Mouse (Mus musculus) urinary bladder, postnatal 36 days (tissue): ENCODE data around the gene Slc10a3.
"Not testable (repeated sequence)": the region's sequence is repeated elsewhere in the genome, so short reads cannot be mapped to it uniquely, and the experiment has no call there.

Experiments used
- DNase-seq, 2 experiments: peaks; one replicate each; pipeline ENCODE4 v3.0.0; 2022; ENCODE audit warnings: low spot score in 2 of 2, mixed read lengths in 1 of 2

Gene Slc10a3

DNA sequence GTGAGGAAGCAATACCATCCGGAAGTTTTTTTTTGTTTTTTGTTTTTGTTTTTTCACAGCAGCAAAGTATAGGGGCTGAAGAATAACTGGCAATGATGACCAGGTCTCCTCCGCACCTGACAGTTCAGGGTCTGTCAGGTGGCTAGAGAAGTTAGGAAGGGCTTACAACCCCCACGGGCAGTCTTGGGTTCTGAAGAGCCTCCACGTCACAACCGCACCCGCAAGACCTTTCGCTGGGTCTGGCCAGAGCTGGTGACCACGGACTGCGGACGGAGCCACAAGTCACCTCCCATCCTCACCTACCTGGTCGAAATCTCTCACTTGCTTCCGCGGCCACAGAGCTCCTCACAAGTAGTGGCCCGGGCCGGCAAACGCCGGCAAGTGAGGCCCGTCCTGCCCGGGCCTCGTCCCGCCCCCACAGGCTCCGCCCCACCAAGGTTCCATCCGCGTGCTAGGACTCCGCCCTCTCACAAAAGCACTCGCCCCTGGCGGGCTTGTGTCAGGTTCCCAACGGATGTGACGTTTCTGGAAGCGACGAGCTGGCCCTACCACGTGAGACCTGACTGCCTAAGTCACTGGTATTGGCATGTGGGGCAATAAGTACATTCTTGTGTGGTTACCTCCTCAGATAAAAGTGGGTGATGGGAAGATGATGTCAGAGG, at the start of gene Slc10a3, which contains the start of gene Ubl4a:
Gene Slc10a3, minus strand, starts transcription at position 462 of the 662 bp plus-strand sequence.
Gene Ubl4a, minus strand, starts transcription at position 331 of the 662 bp plus-strand sequence.
- peak; percentile 77 to 90 for DNase-seq

GRCm38 (mm10) chrX:74413377-74413776, 40.2 kb upstream of the Slc10a3 start:
- peak; percentile 35 to 51 for DNase-seq

DNA sequence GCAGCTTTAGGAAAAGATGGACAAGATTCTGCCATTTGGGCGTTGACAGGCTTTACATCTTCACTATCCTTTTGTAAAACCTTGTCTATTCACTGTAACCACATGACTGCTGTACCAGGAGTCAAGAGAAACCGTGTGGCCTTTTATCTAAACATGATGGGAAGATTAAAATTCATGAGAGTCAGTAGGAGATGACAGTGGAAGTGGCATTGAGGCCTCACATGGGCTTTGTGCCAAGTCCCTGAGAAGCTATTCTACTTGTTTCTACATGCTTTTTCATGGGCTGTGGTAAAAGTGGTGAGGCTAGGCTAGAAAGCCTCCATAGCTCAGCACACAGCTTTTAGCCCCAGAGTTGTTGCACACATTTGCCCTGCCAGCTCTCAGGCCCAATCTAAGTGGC, 35.2 kb upstream of the Slc10a3 start:
- DNase-seq = no peak

- DNase-seq = no peak
Observed at GRCm38 (mm10) chrX:74400136-74400535, 27.0 kb upstream of the Slc10a3 start.

DNA sequence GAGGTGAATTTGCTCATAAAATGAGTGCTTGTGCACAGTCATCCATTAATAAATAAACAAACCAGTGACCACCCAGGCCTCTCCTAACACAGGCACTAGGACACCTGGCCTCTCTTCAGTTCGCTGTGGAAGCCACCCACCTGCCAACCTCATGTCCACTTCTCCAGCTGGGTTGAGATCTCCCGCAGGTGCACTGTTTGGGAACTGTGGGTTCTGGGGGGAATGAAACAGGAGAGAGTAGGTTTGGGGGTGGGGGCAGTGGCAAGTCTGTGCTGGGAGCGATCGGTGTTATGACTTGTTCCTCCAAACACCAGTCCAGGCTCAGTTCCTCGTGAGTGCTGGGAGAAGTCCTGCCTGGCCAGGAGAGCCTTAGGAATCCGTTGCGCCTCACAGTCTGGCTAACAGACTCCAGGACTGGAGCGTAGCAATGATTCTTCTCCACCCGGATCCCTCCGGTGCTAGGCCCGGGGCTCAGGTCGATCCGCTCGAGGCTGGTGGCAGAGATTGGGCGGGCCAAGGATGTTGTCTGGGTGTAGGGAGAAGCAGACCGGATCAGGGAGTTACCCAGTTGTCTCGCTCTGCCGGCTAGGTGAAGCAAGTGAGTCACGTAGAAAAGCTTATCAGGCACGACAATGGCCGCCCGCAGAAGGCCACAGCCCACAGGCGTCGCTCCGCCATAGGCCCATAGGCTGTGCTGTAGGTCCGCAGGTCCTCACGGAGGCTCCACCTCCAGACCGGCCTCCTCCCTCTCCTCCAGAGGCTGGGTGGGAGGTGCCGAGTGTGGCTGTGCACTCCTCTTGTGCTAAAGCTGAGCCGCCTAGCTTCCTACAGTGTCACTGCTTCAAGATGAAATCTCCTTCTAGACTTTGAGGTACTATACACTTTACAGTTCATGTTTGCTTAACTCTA, 19.6 kb upstream of the Slc10a3 start, which contains the start of the genes Fam3a and Ikbkg:
Gene Fam3a, minus strand, starts transcription at position 738 of the 909 bp plus-strand sequence.
Gene Ikbkg, plus strand, starts transcription at position 756 of the 909 bp plus-strand sequence.
- peak; percentile 59 to 83 for DNase-seq

DNA sequence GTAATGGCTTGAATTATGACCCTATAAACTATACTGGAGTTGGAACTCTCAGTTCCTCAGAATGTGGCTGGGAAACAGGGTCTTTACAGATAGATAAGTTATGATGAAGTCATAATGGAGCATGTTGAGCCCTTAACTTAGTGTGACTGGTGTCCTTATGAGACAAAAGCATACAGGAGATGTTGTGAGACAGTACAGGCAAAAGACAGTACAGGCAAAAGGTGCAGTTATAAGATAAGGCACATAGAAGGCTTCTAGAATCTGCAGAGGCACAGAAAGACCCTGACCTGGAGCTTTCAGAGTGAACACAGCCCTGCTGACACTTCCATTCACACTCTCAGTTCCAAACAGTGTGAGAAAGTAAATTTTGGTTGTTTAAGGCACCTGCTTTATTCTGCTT, 15.0 kb upstream of the Slc10a3 start:
- DNase-seq = no peak

GRCm38 (mm10) chrX:74384451-74384850, 11.3 kb upstream of the Slc10a3 start:
- no peak for DNase-seq

- peak; percentile 60 to 73 for DNase-seq
Observed at GRCm38 (mm10) chrX:74368209-74368909, 4.8 kb downstream of the Slc10a3 start.

DNA sequence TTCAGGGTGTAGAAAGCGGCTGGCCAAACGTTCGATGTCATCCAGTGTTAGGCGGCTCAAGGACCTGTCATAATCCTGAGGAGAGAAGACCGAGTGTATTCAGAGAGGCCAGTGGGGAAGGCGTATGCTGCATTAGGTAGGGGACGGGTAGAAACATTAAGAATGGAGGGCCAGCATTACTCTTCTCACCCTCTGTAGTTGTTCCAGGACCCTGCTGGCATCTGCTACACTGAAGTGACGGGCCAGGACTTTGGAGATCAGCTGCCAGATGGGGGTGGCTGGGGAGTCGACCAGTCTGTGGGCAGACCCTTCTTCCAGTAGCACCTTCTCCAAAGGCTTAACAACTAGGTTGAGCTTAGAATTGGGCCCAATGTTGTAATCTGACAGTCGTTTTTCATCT, 5.6 kb downstream of the Slc10a3 start:
- DNase-seq = no peak

DNA sequence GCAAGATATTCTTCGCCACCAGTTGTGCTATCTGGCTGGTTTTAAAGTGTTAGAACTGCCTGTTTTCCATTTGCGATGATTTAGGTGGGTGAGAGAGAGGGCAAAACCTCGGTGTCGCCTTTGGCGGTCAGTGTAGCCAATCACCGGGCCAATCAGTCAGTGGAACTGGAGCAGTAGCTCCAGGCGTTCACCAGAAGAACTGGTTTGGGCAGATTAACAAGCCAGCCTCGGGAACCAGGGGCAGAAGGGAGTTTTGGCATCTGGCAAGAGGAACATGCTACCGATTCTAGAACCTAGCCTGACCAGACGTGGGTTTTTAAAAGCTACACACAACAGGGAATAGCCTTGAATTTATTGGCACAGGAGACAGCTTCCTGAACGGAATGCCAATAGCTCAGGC, 14.0 kb downstream of the Slc10a3 start:
- peak in 1 of 2 experiments; percentile 48 for DNase-seq

DNA sequence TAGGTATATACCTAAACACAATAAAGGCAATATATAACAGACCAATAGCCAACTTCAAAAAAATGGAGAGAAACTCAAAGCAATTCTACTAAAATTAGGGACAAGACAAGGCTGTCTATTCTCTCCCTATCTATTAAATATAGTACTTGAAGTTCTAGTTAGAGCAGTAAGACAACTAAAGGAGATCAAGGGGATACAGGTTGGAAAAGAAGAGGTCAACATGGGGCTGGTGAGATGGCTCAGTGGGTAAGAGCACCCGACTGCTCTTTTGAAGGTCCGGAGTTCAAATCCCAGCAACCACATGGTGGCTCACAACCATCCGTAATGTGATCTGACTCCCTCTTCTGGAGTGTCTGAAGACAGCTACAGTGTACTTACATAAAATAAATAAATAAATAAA, 16.1 kb downstream of the Slc10a3 start:
- DNase-seq = not testable (repeated sequence)

GRCm38 (mm10) chrX:74353467-74353770, 19.7 kb downstream of the Slc10a3 start, which contains the start of gene Lage3:
Lage3 (minus strand) TSS chrX:74353618.
- DNase-seq = peak; percentile 42 to 76

- DNase-seq = no peak
Observed at GRCm38 (mm10) chrX:74352645-74353466, 20.3 kb downstream of the Slc10a3 start.

DNA sequence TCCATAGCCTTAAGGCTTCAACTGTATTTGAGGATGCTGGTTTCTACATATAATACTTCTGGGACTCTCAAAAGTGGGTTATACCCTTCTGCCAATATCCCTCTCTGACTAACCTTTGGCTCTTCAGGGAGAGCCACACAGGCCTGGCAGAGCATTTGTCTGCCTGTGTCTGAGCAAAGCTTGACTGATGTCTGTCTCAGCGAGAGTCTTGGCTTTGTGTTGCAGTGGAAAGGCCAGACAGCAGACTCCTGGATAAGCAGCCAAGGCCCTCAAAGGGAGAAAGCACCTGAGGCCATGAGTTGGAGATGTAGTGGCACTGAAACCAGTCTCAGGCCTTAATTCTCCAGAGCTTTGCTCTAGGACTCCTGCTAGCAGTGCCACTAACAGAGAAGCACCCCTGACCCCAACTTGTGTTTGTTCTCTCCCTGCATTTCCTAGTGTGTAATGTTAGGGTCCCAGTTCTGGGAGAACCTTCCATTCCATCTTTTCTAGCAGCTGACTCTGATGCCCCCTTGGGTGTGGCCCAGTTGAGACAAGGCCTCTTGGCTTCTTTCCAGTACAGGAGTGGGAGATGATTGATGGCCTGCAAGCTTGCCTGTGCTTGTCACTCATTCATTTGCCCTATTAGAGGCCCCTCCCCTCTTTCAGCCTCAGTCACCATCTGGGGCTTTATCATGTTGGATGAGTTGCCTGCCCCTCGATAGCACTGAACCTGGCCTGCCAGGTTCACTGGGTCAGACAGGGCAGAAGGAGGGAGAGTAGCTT, 42.8 kb downstream of the Slc10a3 start:
- DNase-seq = no peak

DNA sequence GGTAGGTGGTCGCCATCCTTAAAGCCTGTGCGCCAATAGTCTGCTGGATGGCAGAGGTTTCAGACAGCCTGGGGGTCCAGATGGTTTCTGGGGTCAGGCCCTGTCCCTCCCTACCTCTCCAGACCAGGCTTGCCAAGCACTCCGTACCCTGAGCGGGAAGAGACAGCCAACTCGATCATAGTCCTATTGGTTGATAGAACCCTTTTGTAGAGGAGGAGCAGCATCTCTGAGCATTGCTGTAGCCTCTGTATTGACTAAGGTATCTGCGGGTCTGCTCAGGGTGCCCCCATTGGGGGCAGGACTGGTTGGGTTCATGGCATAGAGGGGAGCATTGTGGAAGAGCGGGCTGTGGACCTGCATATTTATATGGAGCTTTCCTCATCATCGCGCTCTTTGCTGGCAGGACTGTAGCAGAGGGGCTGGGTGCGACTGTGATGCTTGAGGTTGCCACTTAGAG, 43.9 kb downstream of the Slc10a3 start:
- DNase-seq = no peak

DNA sequence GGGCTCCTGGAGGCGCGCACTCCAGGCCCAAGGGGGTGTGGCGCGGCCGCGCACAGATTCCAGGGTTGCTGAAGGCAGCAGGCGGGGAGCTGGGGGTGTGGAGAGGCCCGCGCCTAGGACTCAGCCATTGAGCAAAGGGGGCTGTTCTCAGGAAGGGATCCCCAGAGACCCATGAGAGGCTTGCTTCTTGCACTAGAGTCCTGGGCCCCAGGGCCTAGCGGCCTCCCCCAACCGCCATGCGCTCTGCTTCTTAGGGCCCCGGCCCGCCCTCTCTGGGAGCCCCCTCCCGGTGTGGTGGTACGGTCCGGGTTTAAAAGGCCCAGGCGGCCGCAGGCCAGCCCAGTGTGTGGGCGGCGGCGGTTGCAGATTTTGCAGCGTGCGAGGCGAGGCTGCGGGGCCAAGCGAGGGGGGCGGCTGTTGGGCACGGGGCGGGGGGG, 44.4 kb downstream of the Slc10a3 start, which contains the start of gene Plxna3:
Gene Plxna3, plus strand, starts transcription at position 342 of the 437 bp plus-strand sequence.
- peak; percentile 62 to 67 for DNase-seq
